Mouse (Mus musculus): ENCODE measurements around the gene Aldh4a1.

DNA sequence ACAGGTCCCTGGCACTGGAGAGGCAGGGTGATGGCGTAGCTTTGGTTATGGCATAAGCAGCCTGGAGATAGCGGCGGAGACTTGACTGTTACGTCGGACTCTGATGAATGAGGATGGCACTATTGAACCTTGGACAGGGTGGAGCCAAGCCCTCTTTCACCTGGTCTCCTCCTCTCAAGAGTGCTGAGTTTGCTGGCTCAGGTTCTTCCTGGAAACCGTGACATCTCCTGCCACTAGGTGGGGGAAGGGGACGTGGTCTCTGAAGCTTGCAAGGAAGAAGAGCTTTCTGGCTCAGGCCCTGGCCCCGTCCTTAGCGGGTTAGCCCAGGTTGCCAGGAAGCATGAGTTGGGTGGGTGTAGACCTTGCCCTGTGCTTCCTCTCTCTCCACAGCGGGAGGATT lies 7.5 kb downstream of the Aldh4a1 start:
- TF ChIP-seq MAX (IDR thresholded peaks at IDR 0.05; ENCODE audit: low read depth) (no peak), MYOG (IDR thresholded peaks at IDR 0.05; ENCODE audit: control insufficient read depth in 1 of 3, insufficient read depth in 1 of 3, insufficient read length in 2 of 3, low read depth in 2 of 3) (no peak), TCF12 (IDR thresholded peaks at IDR 0.05; ENCODE audit: insufficient read depth, poor library complexity, severe bottlenecking) (no peak), POLR2A (IDR thresholded peaks at IDR 0.05; ENCODE audit: insufficient read length, low read depth) (no peak), TCF3 (IDR thresholded peaks at IDR 0.05; ENCODE audit: insufficient read length, low read depth) (no peak), CEBPB (IDR thresholded peaks at IDR 0.05; ENCODE audit: insufficient read depth, poor library complexity, severe bottlenecking) (no peak), USF1 (IDR thresholded peaks at IDR 0.05; ENCODE audit: low read depth) (no peak), MYOD1 (IDR thresholded peaks at IDR 0.05; ENCODE audit: control insufficient read depth in 1 of 3, insufficient read length in 2 of 3, low read depth in 2 of 3) (no peak)
